Mouse (Mus musculus): ENCODE data around the gene Gdf3. TPM values are rescaled to one million over a fixed set of nuclear protein-coding genes. Genes with fewer than 3 reads are reported as not detected.

Gene Gdf3
- polyA plus RNA-seq, 1 experiment: 0.21 TPM

- TF ChIP-seq CTCF (IDR thresholded peaks at IDR 0.05; ENCODE audit: borderline replicate concordance, insufficient read depth, low read depth, low read length) (peak; percentile 73), POLR2A (IDR thresholded peaks at IDR 0.05; ENCODE audit: borderline replicate concordance, insufficient read depth, low read length) (no peak)
Observed at GRCm38 (mm10) chr6:122560427-122560826, 49.5 kb downstream of the Gdf3 start.

DNA sequence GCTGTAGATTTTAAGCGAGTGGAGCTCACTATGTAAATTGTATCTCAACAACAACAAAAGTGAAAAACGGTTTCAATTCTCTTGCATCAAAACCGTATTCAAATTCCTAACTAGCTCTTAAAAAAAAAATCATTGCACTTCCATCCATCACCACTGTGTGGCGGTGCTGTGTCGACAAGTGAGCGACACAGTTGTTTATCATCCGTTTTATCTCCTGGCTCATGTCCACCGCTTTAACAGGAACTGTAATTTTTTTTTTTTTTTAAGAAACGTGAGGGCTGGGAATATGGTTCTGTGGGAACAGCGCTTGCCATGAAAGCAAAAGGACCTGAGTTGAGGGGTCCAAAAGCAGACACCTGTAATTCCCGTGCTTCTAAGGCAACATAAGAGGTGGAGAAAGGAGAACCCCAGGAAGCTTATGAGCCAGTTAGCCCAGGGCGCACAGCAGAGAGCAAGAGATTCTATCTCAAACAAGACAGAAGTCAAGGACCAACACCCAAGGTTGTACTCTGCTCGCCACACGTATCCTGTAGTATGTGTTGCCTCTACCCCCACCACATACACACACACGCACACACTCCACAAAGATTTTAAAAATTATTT, 52.8 kb downstream of the Gdf3 start:
- 20% methylated on average over 15 of the region's 15 CpGs for WGBS
- Histone ChIP-seq H3K27ac (ENCODE audit: insufficient read depth, low read length) (no peak overlapping the region), H3K4me3 (replicated peaks; ENCODE audit: insufficient read depth, low read depth, low read length) (peak overlapping the region; percentile 39), H3K27me3 (ENCODE audit: control insufficient read depth, insufficient read depth, low read length) (no peaks in the 10 kb centered on the region), H3K4me1 (ENCODE audit: control insufficient read depth, insufficient read depth, low read length) (no peaks in the 10 kb centered on the region)
- peak; percentile 45 to 51 for DNase-seq
- peak; percentile 66 for TF ChIP-seq CTCF (IDR thresholded peaks at IDR 0.05; ENCODE audit: borderline replicate concordance, insufficient read depth, low read depth, low read length)
- no peak for TF ChIP-seq POLR2A (IDR thresholded peaks at IDR 0.05; ENCODE audit: borderline replicate concordance, insufficient read depth, low read length)

More at GRCm38 (mm10) chr6:122560427-122560826, 49.5 kb downstream of the Gdf3 start:
- WGBS: 12% methylated on average over 17 of the region's 17 CpGs
- H3K27me3 ChIP-seq (ENCODE audit: control insufficient read depth, insufficient read depth, low read length): no peaks in the 10 kb centered on the region
- DNase-seq: peak; percentile 32 to 62
- no peak overlapping the region for H3K27ac ChIP-seq (ENCODE audit: insufficient read depth, low read length)
- H3K4me3 ChIP-seq (replicated peaks; ENCODE audit: insufficient read depth, low read depth, low read length): no peak overlapping the region
- no peaks in the 10 kb centered on the region for H3K4me1 ChIP-seq (ENCODE audit: control insufficient read depth, insufficient read depth, low read length)

Other genes starting within 250 kb of the Gdf3 start
- 31.0 and 32.7 TPM in 2 replicates for gene Rimklb, start 111.3 kb downstream of the Gdf3 start, polyA plus RNA-seq (2012; rRNA removed)
- gene Mfap5, start 104.2 kb downstream of the Gdf3 start, polyA plus RNA-seq (2012; rRNA removed): 0.59 and 1.6 TPM in 2 replicates
- not detected in 2 replicates for gene Aicda, start 56.3 kb downstream of the Gdf3 start, polyA plus RNA-seq (2012; rRNA removed)
- 3.2 and 3.8 TPM in 2 replicates for gene Apobec1, start 7.6 kb downstream of the Gdf3 start, polyA plus RNA-seq (2012; rRNA removed)
- not detected in 2 replicates for gene Dppa3, start 16.3 kb upstream of the Gdf3 start, polyA plus RNA-seq (2012; rRNA removed)
- 0.07 and 0.13 TPM in 2 replicates for gene Nanog, start 97.4 kb upstream of the Gdf3 start, polyA plus RNA-seq (2012; rRNA removed)
- 102 and 112 TPM in 2 replicates for gene Slc2a3, start 191.6 kb upstream of the Gdf3 start, polyA plus RNA-seq (2012; rRNA removed)
- gene Foxj2, start 209.8 kb upstream of the Gdf3 start, polyA plus RNA-seq (2012; rRNA removed): 17.7 and 18.2 TPM in 2 replicates
- 0.38 and 0.44 TPM in 2 replicates for gene C3ar1, start 246.1 kb upstream of the Gdf3 start, polyA plus RNA-seq (2012; rRNA removed)